Mouse (Mus musculus): ENCODE measurements around the gene Crmp1.

GRCm38 (mm10) chr5:37261734-37262133 is 20.0 kb downstream of the Crmp1 start:
- TF ChIP-seq CTCF (IDR thresholded peaks at IDR 0.05; ENCODE audit: control insufficient read depth, insufficient read depth, insufficient replicate concordance, low read depth, low read length) (no peak), POLR2A (IDR thresholded peaks at IDR 0.05; ENCODE audit: control insufficient read depth, low read depth, low read length) (no peak)

All from testis, adult 2 months (tissue).